Mouse (Mus musculus) forebrain, embryonic 16.5 days (tissue): ENCODE results near the gene Slc25a22. TPM values are rescaled to one million over a fixed set of nuclear protein-coding genes. Genes with fewer than 3 reads are reported as not detected.

Source experiments
- ATAC-seq: fragments of 200-750 bp; cut with Nextera tagmentation; 2 replicates; pipeline ENCODE4 v1.8.0; 2017; ENCODE audit warnings: mild to moderate bottlenecking, moderate library complexity
- H3K27ac ChIP-seq: fragments of 300-500 bp; sonication (generic); 2 replicates; pipeline ENCODE4 v1.5.1; 2014; ENCODE audit warnings: low read length, control low read depth
- H3K27me3 ChIP-seq: fragments of 300-500 bp; sonication (generic); replicated peaks from 2 replicates; pipeline ENCODE4 v1.6.1; 2014; ENCODE audit warnings: low read length; ENCODE audit not compliant: control insufficient read depth, insufficient read depth
- H3K36me3 ChIP-seq: fragments of 300-500 bp; sonication (generic); 2 replicates; pipeline ENCODE4 v1.6.1; 2014; ENCODE audit not compliant: control insufficient read depth, insufficient read depth
- H3K4me1 ChIP-seq: fragments of 300-500 bp; sonication (generic); replicated peaks from 2 replicates; pipeline ENCODE4 v1.6.1; 2014; ENCODE audit warnings: low read length; ENCODE audit not compliant: control insufficient read depth, insufficient read depth
- H3K4me2 ChIP-seq: fragments of 300-500 bp; sonication (generic); 2 replicates; pipeline ENCODE4 v1.6.1; 2014; ENCODE audit warnings: mild to moderate bottlenecking, low read length, control low read depth
- H3K4me3 ChIP-seq: fragments of 300-500 bp; sonication (generic); replicated peaks from 2 replicates; pipeline ENCODE4 v1.5.1; 2014; ENCODE audit warnings: mild to moderate bottlenecking, low read length, control low read depth
- H3K9ac ChIP-seq: fragments of 300-500 bp; sonication (generic); replicated peaks from 2 replicates; pipeline ENCODE4 v1.6.1; 2014; ENCODE audit warnings: low read depth, low read length, control low read depth
- H3K9me3 ChIP-seq: fragments of 300-500 bp; sonication (generic); 2 replicates; pipeline ENCODE4 v1.6.1; 2016; ENCODE audit warnings: low read length; ENCODE audit not compliant: control insufficient read depth
- WGBS: fragments of 180-500 bp; shearing (Covaris S2); extraction: QIAGEN DNeasy Blood & Tissue Kit; methylation state at CpG from one replicate; pipeline ENCODE4 v1.1.7; 2014; 5-methylcytosine and 5-hydroxymethylcytosine counted together
- polyA plus RNA-seq: library from polyadenylated mRNA; unstranded; fragments of >200 nt; fragmentation: Nextera tagmentation; extraction: Ambion mirVana; gene quantifications from 2 replicates; pipeline ENCODE4 v1.2.1, GENCODE M21; 2015

The Slc25a22 gene
- polyA plus RNA-seq, 1 experiment from 2014 or later, result 111 TPM

DNA sequence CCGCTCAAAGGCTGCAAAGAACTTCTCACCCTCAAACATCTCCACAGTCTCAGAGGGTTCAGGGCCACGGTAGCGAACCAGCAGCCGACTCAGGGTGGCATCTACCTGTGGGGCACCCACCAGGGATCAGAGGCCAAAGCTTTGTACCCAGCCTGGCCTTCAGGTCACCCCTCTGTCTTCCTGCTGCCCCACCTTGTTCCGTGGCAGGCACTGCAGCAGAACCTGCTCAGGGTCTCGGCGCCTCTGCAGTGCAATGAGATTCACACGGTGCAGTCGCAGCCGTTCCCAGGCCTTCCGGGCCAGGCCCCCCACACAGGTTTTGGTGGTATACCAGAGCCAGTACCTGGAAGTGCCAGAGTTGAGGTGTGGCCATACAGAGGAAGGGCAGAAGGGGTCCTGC lies 2.1 kb upstream of the Slc25a22 start:
- Histone ChIP-seq H3K9me3 (no peaks in the 10 kb centered on the region), H3K36me3 (no peaks in the 10 kb centered on the region; the same call in 1 of the 2 replicates), H3K4me2 (no peak overlapping the region), H3K27me3 (no peaks in the 10 kb centered on the region), H3K4me3 (no peak overlapping the region), H3K9ac (no peak overlapping the region), H3K27ac (no peak overlapping the region), H3K4me1 (peaks cover 38% of the 10 kb centered on the region)
- 93% methylated on average over 11 of the region's 11 CpGs for WGBS
- ATAC-seq, result no peak

DNA sequence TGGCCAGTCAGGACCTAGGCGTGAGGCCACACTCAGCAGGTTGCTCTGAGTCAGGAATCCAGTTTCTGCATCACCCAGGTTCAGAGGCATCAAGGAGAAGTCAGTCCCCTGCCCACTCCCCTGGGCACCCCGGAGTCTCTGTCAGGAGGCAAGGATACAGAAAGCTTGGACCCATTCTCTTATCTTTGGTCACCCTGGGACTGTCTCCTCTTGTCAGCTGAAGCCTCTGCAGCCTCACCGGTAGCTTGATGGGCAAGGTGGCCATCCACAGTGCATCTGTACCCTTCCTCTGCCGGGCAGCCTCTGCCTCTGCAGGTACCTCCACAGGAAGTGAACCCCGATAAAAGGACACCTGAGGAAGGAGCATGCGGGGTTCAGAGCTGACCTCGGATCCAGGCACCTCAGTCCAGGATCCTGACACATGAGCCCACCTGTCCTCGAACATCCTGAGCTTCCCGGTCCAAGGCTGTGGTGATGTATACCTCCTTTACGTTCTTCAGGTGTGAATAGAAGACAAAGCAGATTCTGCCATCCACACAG lies 1.5 kb upstream of the Slc25a22 start:
- Histone ChIP-seq H3K4me2 (no peak overlapping the region), H3K4me1 (peaks cover 42% of the 10 kb centered on the region), H3K4me3 (no peak overlapping the region)

DNA sequence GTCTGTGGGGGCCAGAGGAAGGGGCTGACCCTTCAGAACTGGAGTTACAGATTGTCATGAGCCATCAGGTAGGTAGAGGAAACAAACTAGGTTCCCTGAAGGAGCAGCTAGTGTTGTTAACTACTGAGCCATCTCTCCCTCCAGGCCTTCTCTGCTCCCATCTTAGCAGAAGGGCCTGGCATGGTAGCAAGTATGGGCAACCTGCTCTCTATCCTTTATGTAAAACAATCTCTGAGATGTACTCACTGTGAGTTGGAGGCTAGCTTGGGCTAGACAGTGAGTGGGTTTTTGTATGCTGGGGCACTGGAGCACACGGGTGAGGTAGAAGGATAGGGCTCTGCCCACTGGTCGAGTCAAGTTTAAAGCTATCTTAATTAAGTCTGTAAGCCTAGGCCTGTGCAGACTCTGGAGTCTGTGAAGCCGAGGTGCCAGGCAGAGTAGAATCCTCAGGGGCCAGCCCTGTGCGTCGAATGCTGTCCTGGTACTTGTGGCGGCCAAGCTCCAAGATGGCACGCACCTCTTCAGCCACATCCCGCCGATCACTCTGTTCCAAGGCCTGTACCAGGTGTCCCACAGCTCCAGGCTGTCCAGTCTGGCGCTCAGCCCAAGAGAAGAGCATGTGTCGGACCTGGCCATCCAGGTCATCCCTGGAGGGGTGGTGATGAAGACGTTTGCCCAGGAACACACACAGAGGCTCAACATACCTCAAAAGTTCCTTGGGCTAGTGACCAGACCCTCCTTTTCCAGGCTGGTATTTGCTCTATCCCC lies 693 bp upstream of the Slc25a22 start:
- Histone ChIP-seq H3K4me1 (peaks cover 48% of the 10 kb centered on the region), H3K27me3 (no peaks in the 10 kb centered on the region), H3K4me2 (no peak overlapping the region), H3K27ac (no peak overlapping the region; the same call in 1 of the 2 replicates), H3K9ac (no peak overlapping the region), H3K36me3 (no peaks in the 10 kb centered on the region; the same call in 1 of the 2 replicates), H3K9me3 (no peaks in the 10 kb centered on the region), H3K4me3 (no peak overlapping the region)
- WGBS, result 91% methylated on average over 12 of the region's 12 CpGs
- ATAC-seq, result no peak

More for the DNA sequence above, 1.5 kb upstream of the Slc25a22 start:
- ATAC-seq, result no peak
- no peak overlapping the region for H3K9ac ChIP-seq
- WGBS, result 92% methylated on average over 10 of the region's 10 CpGs
- no peak overlapping the region for H3K27ac ChIP-seq
- H3K36me3 ChIP-seq, result no peaks in the 10 kb centered on the region; the same call in 1 of the 2 replicates
- no peaks in the 10 kb centered on the region for H3K27me3 ChIP-seq
- no peaks in the 10 kb centered on the region for H3K9me3 ChIP-seq

DNA sequence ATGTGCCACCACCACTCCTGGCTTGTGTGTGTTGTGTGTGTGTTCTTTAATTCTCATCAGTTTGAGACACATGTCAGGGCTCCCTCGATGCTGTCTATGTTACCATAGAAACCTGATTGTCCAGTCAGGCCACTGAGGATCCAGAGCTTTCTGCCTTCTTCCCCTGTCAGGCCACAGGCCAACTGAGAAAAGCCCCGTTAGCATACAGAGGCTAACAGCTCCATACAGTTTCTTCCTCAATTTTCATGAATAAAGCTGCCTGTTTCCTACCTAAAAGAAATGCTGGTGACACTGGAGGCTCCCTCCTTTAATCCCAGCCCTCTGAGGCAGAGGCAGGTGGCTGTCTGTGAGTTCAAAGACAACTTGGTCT lies 1.2 kb downstream of the Slc25a22 start:
- 35% methylated on average over 2 of the region's 2 CpGs for WGBS
- peaks cover 45% of the 10 kb centered on the region for H3K4me1 ChIP-seq
- H3K9ac ChIP-seq, result peak overlapping the region; percentile 88
- peak overlapping the region; percentile 70 for H3K4me3 ChIP-seq
- H3K27ac ChIP-seq, result no peak overlapping the region
- H3K4me2 ChIP-seq, result peak overlapping the region; percentile 89
- H3K36me3 ChIP-seq, result no peaks in the 10 kb centered on the region; the same call in 1 of the 2 replicates
- no peak for ATAC-seq
- no peaks in the 10 kb centered on the region for H3K27me3 ChIP-seq
- no peaks in the 10 kb centered on the region for H3K9me3 ChIP-seq

DNA sequence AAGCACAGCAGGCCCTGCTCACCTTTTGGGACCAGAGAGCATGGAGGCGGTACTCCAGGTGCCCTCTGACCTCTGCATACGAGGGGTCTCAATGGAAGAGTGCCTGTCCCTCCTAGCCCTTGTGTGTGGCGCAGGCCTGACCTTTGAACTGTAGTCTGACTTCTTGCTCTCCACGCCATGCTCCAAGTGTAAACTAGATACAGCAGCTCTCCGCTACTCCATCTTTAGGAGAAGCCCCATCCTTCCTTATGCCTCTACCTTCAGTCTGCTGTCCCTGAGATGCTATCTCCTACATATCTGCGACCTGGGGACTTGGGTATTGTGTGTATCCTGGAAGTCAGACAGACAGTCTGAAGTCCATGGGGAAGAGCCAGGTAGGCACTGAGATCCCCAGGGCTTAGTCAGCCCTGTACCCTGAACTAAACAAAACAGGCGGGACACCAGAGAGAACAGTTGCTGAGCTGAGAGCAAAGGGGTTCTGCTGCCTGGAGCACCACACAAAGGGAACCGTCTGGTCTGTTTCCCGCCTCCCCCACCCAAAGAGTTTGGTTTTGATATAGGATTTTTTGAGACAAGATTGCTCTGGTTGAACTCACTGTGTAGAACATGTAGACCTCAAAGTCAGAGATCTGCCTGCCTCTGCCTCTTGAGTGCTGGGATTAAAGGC lies 1.7 kb downstream of the Slc25a22 start:
- peak overlapping the region; percentile 89 for H3K4me2 ChIP-seq
- 79% methylated on average over 9 of the region's 9 CpGs for WGBS
- ATAC-seq, result no peak

DNA sequence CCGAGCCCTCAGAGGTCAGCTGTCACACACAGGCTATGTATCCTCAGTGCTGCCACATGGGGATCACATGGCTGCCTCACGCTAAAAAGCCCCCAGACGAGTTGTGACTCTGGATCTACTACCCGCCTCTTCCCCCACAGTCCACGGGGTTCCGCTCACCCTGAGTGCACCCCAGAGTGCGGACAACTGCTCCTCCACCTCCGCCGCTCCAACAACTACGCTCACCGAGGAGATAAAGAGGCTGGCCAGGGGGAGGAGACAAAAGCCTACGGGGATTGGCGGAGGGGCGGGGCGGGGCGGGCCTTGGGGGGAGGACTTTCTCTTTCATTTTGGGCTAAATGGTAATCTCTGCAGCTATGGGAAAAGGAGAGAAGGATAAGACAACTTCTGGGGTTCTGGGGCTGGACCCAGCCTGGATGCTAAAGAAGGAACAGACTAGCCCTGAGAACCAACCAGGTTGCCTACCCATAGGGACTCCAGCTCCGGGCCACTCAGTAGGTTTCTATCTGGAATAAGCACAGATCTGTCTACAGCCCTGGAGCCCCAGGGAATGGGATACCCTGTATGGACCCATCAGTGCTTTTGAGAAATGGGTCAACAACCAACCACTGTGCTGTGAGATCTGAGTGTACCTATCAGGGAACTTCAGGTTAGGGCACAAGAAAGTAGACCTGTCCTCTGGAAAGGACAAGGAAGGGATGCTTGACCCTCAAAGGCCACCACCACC lies 2.4 kb downstream of the Slc25a22 start:
- Histone ChIP-seq H3K36me3 (peaks cover 9% of the 10 kb centered on the region), H3K4me1 (peaks cover 42% of the 10 kb centered on the region), H3K27ac (peak overlapping the region; percentile 79), H3K9ac (peak overlapping the region; percentile 71), H3K4me3 (peak overlapping the region; percentile 65), H3K9me3 (no peaks in the 10 kb centered on the region), H3K4me2 (peak overlapping the region; percentile 86), H3K27me3 (no peaks in the 10 kb centered on the region)
- WGBS, result 3% methylated on average over 17 of the region's 17 CpGs
- ATAC-seq, result peak; percentile 18

More for the DNA sequence above, 1.7 kb downstream of the Slc25a22 start:
- H3K27ac ChIP-seq, result no peak overlapping the region; the same call in 1 of the 2 replicates
- H3K9ac ChIP-seq, result no peak overlapping the region
- H3K4me3 ChIP-seq, result no peak overlapping the region
- peaks cover 45% of the 10 kb centered on the region for H3K4me1 ChIP-seq
- no peaks in the 10 kb centered on the region for H3K9me3 ChIP-seq
- H3K36me3 ChIP-seq, result peaks cover 4% of the 10 kb centered on the region
- H3K27me3 ChIP-seq, result no peaks in the 10 kb centered on the region

DNA sequence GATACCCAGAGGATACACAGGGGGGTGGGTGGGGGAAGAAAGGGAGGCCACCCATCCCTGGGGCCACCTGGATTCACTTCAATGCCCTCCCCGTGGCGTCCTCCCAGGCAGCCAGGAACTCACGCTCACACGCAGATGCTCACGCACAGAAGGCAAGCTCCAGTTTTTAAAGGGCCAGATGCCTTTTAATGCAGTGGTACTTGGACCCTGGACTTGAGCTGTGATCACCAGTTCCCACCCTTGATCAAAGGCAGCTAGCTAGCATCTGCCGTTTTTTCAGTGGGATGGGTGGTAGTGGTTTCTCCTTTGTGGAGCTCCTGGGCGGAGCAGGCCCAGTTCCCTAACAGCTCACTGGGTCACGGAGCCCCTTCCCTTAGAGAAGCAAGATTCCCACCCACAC lies 3.2 kb downstream of the Slc25a22 start:
- H3K9ac ChIP-seq, result peak overlapping the region; percentile 71
- peaks cover 9% of the 10 kb centered on the region for H3K36me3 ChIP-seq
- ATAC-seq, result peak; percentile 20; the same call in 1 of the 2 replicates
- peaks cover 45% of the 10 kb centered on the region for H3K4me1 ChIP-seq
- H3K4me2 ChIP-seq, result peak overlapping the region; percentile 86
- peak overlapping the region; percentile 65 for H3K4me3 ChIP-seq
- peak overlapping the region; percentile 79 for H3K27ac ChIP-seq
- no peaks in the 10 kb centered on the region for H3K27me3 ChIP-seq
- no peaks in the 10 kb centered on the region for H3K9me3 ChIP-seq
- WGBS, result 7% methylated on average over 8 of the region's 8 CpGs

DNA sequence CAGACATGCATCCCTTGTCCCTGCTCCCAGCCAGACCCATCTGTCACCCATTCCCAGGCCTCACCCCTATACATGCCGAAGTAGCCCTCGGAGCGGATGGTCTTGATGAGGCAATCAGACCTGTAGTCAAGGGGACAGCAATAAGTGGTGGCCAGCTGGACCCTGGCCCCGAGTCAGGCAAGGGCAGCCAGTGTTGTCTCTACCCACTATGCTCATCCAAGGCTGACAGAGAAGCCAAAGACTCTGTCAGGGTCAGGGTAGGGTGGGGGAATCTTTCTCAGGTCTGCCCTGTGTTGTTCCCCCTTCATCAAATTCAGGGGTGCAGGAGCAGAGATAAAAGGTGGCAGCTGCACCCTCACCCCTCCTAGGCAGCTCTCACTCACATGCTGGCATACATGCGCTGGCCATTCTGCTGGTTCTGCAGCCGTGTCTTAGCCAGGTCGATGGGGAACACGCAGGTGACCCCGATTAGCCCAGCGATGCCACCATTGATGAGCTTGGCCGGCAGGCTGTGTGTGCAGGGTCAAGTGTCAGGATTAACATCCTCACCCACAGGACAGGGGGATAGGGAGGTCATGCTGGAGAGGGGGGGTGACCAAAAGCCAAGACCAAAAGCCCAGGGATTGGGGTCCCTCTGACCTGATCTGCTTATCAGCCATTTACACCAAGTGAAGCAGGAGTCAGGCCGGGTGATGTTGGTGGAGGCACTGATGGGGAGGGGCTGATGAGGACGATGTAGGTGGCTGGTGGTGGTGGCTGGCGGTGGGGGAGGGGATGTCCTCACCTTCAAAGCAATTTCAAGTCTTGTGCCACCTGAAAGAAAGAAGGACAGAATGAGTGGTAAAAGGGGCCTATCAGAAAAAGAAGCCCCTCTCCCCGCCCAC lies 3.9 kb downstream of the Slc25a22 start:
- Histone ChIP-seq H3K36me3 (peaks cover 9% of the 10 kb centered on the region), H3K9me3 (no peaks in the 10 kb centered on the region), H3K4me3 (peak overlapping the region; percentile 65), H3K4me1 (peaks cover 46% of the 10 kb centered on the region), H3K4me2 (peak overlapping the region; percentile 86), H3K27me3 (no peaks in the 10 kb centered on the region), H3K9ac (peak overlapping the region; percentile 71), H3K27ac (peak overlapping the region; percentile 79)
- 69% methylated on average over 15 of the region's 15 CpGs for WGBS
- no peak for ATAC-seq
